Mouse (Mus musculus) heart, embryonic 11.5 days (tissue): ENCODE measurements around the gene 2700081O15Rik. TPM values are rescaled to one million over a fixed set of nuclear protein-coding genes. Genes with fewer than 3 reads are reported as not detected.
A peak's percentile ranks its signal among the peaks of the same experiment; 100 is the strongest.
"Not testable (repeated sequence)": the region's sequence is repeated elsewhere in the genome, so short reads cannot be mapped to it uniquely, and the experiment has no call there.

ENCODE experiments used
- ATAC-seq: fragments of 200-750 bp; cut with Nextera tagmentation; replicated peaks from 2 replicates; pipeline ENCODE4 v1.8.0; 2017; ENCODE audit warnings: moderate library complexity; ENCODE audit not compliant: insufficient number of reproducible peaks, low FRiP score, low TSS enrichment
- H3K27ac ChIP-seq: fragments of 300-500 bp; sonication (generic); 2 replicates; pipeline ENCODE4 v1.5.1; 2014; ENCODE audit warnings: mild to moderate bottlenecking, low read depth, low read length
- H3K27me3 ChIP-seq: fragments of 300-500 bp; sonication (generic); 2 replicates; pipeline ENCODE4 v1.6.1; 2014; ENCODE audit warnings: mild to moderate bottlenecking, low read length, mixed read lengths; ENCODE audit not compliant: control insufficient read depth, insufficient read depth
- H3K36me3 ChIP-seq: fragments of 300-500 bp; sonication (generic); 2 replicates; pipeline ENCODE4 v1.6.1; 2014; ENCODE audit warnings: mild to moderate bottlenecking, low read length, moderate library complexity, mixed read lengths; ENCODE audit not compliant: control insufficient read depth, insufficient read depth
- H3K4me1 ChIP-seq: fragments of 300-500 bp; sonication (generic); 2 replicates; pipeline ENCODE4 v1.6.1; 2014; ENCODE audit warnings: low read length; ENCODE audit not compliant: control insufficient read depth, insufficient read depth
- H3K4me2 ChIP-seq: fragments of 300-500 bp; sonication (generic); 2 replicates; pipeline ENCODE4 v1.6.1; 2014; ENCODE audit warnings: mild to moderate bottlenecking, moderate library complexity
- H3K4me3 ChIP-seq: fragments of 300-500 bp; sonication (generic); 2 replicates; pipeline ENCODE4 v1.5.1; 2014; ENCODE audit warnings: low read depth, low read length
- H3K9ac ChIP-seq: fragments of 300-500 bp; sonication (generic); 2 replicates; pipeline ENCODE4 v1.6.1; 2014; ENCODE audit warnings: mild to moderate bottlenecking, low read depth, low read length, moderate library complexity
- H3K9me3 ChIP-seq: fragments of 300-500 bp; sonication (generic); replicated peaks from 2 replicates; pipeline ENCODE4 v1.6.1; 2016; ENCODE audit warnings: low read length; ENCODE audit not compliant: control insufficient read depth
- WGBS: fragments of 180-500 bp; shearing (Covaris S2); extraction: QIAGEN DNeasy Blood & Tissue Kit; methylation state at CpG from one replicate; pipeline ENCODE4 v1.1.7; 2014; ENCODE audit not compliant: insufficient replicate concordance; 5-methylcytosine and 5-hydroxymethylcytosine counted together
- polyA plus RNA-seq: library from polyadenylated mRNA; unstranded; fragments of >200 nt; fragmentation: Nextera tagmentation; extraction: Ambion mirVana; gene quantifications from 2 replicates; pipeline ENCODE4 v1.2.1, GENCODE M21; 2014

The 2700081O15Rik gene
- 4.6 and 4.7 TPM in 2 replicates for polyA plus RNA-seq

DNA sequence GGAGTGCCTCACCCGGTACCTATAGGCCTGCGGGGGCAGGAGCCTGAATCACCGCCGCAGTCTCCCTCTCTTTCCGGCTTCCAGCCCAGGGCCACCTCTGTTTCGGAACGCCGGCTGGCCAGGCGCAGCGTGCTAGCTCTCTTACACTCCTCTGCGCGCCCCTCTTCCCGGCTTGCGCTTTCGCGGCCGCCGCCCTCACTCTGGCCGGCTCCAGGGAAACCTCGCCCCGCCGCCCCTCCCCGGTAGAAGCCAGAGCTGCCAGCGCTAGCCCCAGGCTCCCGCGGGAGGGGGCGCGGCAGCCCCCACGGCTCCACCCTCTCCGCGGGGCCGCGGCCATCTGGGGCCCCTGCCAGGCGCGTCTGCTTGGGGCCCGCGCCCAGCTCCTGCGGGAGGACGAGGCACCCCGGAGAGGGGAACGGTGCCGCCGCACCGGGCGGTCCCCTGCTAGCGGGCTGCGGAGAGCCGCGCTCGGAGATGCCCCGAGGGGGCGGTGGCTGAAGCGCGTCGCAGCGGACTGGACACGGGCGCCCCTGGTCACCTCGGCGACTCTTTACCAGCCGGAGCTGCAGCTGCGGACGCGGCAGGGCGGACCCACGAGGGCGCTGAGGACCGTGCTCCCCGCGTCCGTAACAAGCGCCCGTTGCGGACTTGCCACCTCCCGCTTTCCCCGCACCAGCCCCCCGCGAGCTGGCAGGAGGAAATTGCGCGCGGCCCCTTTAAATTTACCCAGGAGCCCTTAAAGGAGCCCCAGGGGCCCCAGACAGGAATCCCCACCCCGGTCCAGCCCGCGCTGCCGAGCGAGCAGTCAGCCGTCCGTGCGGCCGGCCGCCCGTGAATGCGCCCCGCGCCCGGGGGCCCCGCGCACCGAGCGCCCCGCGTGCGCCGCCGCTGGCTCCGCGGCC, at the start of gene 2700081O15Rik:
Gene 2700081O15Rik, plus strand, starts transcription at position 792 of the 902 bp plus-strand sequence.
- under 1% methylated on average over 91 of the region's 107 CpGs for WGBS
- peaks cover 8% of the 10 kb centered on the region for H3K36me3 ChIP-seq
- no peaks in the 10 kb centered on the region for H3K27me3 ChIP-seq
- peak within 1 kb of the TSS; percentile 70 for H3K4me2 ChIP-seq
- H3K27ac ChIP-seq, result peak within 1 kb of the TSS; percentile 79
- H3K4me3 ChIP-seq, result peak within 1 kb of the TSS; percentile 90
- peak within 1 kb of the TSS; percentile 98 for H3K9ac ChIP-seq
- peaks cover 40% of the 10 kb centered on the region for H3K4me1 ChIP-seq
- no peaks in the 10 kb centered on the region for H3K9me3 ChIP-seq
- peak; percentile 72 for ATAC-seq

DNA sequence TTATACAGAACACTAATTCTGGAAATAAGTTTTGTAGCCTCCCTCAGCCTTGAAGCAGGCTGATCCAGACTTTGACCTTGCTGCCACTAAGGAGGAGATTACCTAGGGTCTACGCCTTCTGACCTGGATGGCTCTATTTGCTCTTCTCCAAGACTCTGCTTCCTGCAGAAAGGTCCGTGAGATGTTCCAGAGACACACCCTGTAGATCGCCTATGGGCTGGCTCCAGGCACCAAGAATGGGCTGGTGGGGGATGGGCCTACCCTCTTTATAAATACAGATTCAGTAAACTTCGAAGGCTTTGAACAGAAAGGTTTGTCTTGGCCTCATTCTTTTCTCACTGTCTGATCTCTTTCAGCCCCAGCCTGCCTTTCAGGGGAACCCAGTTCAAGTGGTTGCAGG, 48.0 kb upstream of the 2700081O15Rik start:
- not testable (repeated sequence) for ATAC-seq, H3K27ac ChIP-seq, H3K4me2 ChIP-seq, H3K9me3 ChIP-seq, H3K4me3 ChIP-seq, H3K27me3 ChIP-seq, H3K4me1 ChIP-seq, H3K9ac ChIP-seq
- WGBS, result 78% methylated on average over 4 of the region's 4 CpGs
- H3K36me3 ChIP-seq, result peaks cover 27% of the 10 kb centered on the region

DNA sequence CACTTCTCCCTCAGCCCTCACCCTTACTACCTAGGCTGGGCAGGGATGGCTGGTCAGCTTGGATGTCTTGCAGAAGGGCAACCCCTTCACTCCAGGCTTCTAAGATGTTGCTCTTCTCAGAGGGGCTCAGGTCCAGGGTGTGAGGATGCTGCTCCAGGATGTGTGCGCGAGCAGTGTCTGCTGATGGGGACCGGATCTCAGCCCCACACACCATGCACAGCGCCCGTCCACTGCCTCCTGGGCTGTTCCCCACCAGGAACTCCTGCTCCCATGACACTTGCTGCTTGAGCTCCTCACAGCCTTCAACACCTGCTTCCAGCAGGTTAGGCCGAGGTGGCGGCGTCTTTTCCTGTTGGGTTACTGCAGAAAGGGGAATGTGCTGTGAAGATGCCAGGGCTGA, 42.9 kb upstream of the 2700081O15Rik start:
- Histone ChIP-seq H3K4me1 (peaks cover 2% of the 10 kb centered on the region), H3K27ac (no peak overlapping the region), H3K9ac (no peak overlapping the region), H3K36me3 (peaks cover 29% of the 10 kb centered on the region), H3K27me3 (no peaks in the 10 kb centered on the region), H3K4me2 (no peak overlapping the region), H3K4me3 (no peak overlapping the region), H3K9me3 (no peaks in the 10 kb centered on the region)
- ATAC-seq, result no peak
- WGBS, result 90% methylated on average over 8 of the region's 8 CpGs

DNA sequence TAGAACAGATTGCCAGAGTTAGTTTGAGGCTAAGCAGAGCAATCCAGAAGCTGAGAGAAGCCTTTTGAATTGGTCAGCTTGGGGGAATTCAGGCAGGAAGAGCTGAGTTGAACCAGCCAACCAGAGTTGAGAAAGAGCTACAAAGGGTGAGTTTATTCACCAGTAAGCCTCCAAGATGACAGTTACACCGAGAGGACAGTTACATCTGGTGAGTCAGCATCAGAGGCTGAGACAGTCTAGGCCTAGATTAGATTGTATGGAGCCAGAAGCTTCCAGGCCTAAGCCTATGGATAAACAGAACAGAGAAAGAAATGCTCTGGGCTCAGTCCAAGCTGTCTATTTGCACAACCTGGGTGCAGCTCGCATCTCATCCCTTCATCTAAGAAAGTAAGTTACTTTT, 39.8 kb upstream of the 2700081O15Rik start:
- Histone ChIP-seq H3K4me1 (peaks cover 20% of the 10 kb centered on the region), H3K27ac (no peak overlapping the region), H3K4me3 (no peak overlapping the region), H3K27me3 (no peaks in the 10 kb centered on the region), H3K4me2 (no peak overlapping the region), H3K9ac (no peak overlapping the region), H3K9me3 (no peaks in the 10 kb centered on the region), H3K36me3 (peaks cover 18% of the 10 kb centered on the region)
- 56% methylated on average over 2 of the region's 2 CpGs for WGBS
- ATAC-seq, result no peak

DNA sequence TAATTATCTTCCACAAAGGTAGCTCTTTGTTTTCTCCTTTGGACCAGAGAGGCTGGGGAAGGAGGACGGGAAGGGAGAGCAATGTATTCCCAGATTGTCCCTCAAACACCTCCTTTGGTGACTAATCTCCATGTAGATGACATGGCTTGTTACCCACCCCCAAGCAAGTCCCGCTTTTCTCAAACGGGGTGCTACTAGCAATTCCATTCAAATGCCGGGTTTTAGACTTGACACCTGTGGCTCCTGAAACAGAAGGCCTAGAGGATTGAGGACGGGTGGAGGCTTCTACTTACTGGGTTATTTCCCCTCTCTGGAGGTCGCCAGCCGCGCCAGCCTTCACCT, 35.5 kb upstream of the 2700081O15Rik start:
- ATAC-seq, result no peak
- Histone ChIP-seq H3K9ac (peak overlapping the region; percentile 88), H3K27ac (peak overlapping the region; percentile 84), H3K36me3 (0 out of 2 replicates have a peak, but pooled peaks cover 3% of the 10 kb centered on the region), H3K4me1 (peaks cover 20% of the 10 kb centered on the region), H3K27me3 (no peaks in the 10 kb centered on the region), H3K9me3 (no peaks in the 10 kb centered on the region; the same call in 1 of the 2 replicates), H3K4me2 (peak overlapping the region; percentile 67), H3K4me3 (peak overlapping the region; percentile 68)
- under 1% methylated on average over 8 of the region's 8 CpGs for WGBS

DNA sequence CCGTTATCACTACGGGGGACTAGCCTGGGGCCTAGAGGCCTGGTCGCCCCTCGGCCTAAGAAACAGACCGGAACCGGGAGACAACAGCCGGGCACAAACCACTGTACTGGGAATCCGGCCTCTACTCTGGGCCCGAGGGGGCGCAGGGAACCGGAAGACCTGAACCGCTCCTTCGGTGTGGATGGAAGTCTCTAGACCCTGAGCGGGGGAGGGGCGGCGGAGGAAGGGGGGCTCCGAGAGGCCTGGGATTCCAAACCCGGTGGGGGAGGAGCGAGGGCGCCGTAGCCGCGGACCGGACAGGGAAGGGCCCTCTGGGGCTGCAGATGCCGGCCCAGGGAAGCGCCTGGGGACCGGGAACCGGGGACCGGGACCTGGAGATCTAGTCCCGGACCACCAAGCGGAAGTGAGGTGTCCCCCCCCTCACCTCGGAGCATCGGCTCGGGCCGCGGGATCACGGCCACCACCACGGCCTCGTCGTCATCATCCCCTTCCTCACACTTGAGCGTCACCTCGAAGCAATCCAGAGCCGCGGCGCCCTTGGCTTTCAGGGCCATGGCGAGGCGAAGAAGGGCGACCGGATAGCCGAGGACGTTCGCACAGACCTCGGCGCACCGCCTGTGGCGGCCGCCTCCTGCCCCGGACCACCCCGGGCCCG, 35.0 kb upstream of the 2700081O15Rik start:
- peaks cover 20% of the 10 kb centered on the region for H3K4me1 ChIP-seq
- peak overlapping the region; percentile 84 for H3K27ac ChIP-seq
- peak overlapping the region; percentile 68 for H3K4me3 ChIP-seq
- 0 out of 2 replicates have a peak, but pooled peaks cover 3% of the 10 kb centered on the region for H3K36me3 ChIP-seq
- under 1% methylated on average over 60 of the region's 60 CpGs for WGBS
- no peaks in the 10 kb centered on the region; the same call in 1 of the 2 replicates for H3K9me3 ChIP-seq
- peak overlapping the region; percentile 88 for H3K9ac ChIP-seq
- H3K27me3 ChIP-seq, result no peaks in the 10 kb centered on the region
- peak overlapping the region; percentile 67 for H3K4me2 ChIP-seq
- peak; percentile 63 for ATAC-seq

DNA sequence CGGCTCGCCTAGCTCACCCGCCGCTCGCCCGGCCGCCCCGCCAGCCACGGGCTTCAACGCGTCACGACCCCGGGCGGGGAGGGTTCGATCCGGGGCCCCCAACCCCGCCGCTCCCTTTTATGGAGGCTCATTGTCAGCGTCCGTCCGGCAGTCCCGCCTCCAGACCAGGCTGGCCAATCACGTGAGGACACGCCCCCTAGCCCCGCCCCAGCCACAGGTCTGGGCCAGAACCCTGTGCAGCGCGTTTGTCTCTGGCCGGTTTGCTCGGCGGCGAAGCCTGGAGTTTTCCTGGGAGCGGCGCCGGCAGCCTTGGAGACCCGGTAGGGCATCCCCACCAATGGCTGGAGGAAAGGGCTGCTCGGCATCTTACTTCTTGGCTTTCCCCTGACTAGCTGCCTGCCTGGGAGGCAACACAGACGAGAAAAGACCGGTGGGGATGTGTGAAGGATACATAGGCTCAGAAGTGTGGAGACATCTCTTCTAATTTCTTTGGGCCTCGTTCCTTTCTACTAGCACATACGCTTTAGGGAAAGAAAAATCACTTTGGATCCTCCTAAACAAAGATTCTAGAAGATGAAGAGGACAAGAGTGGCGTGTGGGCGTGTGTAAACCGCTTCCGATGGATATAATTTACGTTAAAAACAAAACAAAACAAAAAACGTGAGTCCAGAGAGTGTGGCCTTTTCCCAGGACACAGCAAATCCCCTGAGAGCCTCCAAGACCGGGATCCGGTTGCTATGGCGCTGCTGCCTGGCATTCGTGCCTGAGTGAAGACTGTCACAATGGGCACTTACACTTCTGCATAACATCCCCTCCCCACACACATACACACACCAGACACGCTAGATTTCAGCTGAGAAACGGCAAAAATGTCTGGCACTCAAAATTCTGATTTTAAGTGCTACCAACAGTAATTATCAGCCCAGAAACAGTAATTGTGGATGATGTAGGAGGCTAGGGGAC, 34.2 kb upstream of the 2700081O15Rik start, which contains the start of gene Spindoc:
Gene Spindoc, minus strand, starts transcription at position 92 of the 963 bp plus-strand sequence.
- peak within 1 kb of the TSS; percentile 88 for H3K9ac ChIP-seq
- peak within 1 kb of the TSS; percentile 67 for H3K4me2 ChIP-seq
- H3K27ac ChIP-seq, result peak within 1 kb of the TSS; percentile 84
- ATAC-seq, result peak; percentile 99
- H3K36me3 ChIP-seq, result 0 out of 2 replicates have a peak, but pooled peaks cover 3% of the 10 kb centered on the region
- peak within 1 kb of the TSS; percentile 68 for H3K4me3 ChIP-seq
- H3K4me1 ChIP-seq, result peaks cover 20% of the 10 kb centered on the region
- WGBS, result 2% methylated on average over 52 of the region's 52 CpGs
- H3K27me3 ChIP-seq, result no peaks in the 10 kb centered on the region
- no peaks in the 10 kb centered on the region; the same call in 1 of the 2 replicates for H3K9me3 ChIP-seq

DNA sequence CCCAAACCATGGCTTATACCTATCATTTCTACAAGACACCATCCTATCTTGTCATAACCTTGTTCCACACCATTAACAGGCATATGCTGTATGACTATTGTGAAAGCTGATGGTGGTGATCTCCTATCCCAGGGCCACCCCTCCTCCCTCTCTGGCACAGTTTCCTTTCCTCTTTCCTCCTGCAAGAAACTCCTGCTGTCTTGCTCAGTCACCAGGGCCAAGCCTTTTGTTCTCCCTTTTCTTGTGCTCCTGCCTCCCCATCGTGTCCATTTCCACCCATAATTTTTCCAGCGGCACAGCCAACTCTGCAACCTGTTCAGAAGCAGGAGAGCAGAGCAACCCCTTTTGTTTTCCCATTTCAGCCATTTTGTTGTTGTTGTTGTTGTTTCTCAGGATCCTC, 31.4 kb upstream of the 2700081O15Rik start:
- Histone ChIP-seq H3K4me3 (no peak overlapping the region), H3K36me3 (no peaks in the 10 kb centered on the region), H3K4me2 (no peak overlapping the region), H3K4me1 (peaks cover 11% of the 10 kb centered on the region), H3K9me3 (no peaks in the 10 kb centered on the region; the same call in 1 of the 2 replicates), H3K27ac (no peak overlapping the region), H3K27me3 (no peaks in the 10 kb centered on the region), H3K9ac (no peak overlapping the region)
- ATAC-seq, result no peak
- 57% methylated on average over 2 of the region's 2 CpGs for WGBS
